Comparison of ENCODE assay signal across 7 mouse cellular contexts in the genomic region with DNA sequence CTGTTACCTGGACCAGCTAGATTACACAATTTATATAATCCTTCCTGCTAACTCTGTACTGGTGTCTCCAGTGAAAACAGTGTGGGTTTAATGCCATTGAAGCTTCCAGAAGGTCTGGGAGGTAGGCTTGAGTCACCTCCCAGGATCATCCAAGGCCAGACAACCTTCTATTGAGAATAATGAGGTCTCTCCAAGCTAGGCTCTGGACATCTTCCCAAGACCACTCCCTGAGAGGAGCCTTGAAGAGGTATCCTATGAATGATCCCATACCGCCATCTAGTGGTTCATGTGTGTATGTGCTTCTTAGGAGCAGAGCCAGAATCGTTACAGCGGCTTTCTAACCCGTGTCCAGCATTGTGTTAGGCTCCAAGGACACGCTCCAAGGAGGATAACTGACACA. TPM values are rescaled to one million over a fixed set of nuclear protein-coding genes. Genes with fewer than 3 reads are reported as not detected.
DNase-seq lines count a peak whose midpoint lies in the region; ATAC-seq and TF ChIP-seq lines count a peak whose summit lies in the region.

No protein-coding gene starts in this region.

- DNase-seq in adipocyte (ENCODE audit: low spot score): peak; percentile 88
- peak; percentile 51 to 79 for DNase-seq in cerebellum, postnatal 36 days
- peak; percentile 35 to 45 for DNase-seq in gastrocnemius, adult 8-10 months (ENCODE audit: low spot score in 2 of 2)
- DNase-seq in induced T-regulatory cell, adult 2 months (ENCODE audit: low read depth): peak; percentile 90
- DNase-seq in left cerebral cortex, adult 2 months (ENCODE audit: extremely low spot score in 1 of 2, low spot score in 2 of 2): peak; percentile 56 to 57
- DNase-seq in right cerebral cortex, adult 2 months (ENCODE audit: low spot score in 2 of 2): peak; percentile 77 to 79

- H3K4me3 ChIP-seq in left cerebral cortex, adult 2 months: no peak overlapping the region

- peak; percentile 95 for TF ChIP-seq CTCF in left cerebral cortex, adult 2 months (IDR thresholded peaks at IDR 0.05)

- peak; percentile 100 for ATAC-seq in megakaryocyte, adult 5-6 weeks (ENCODE audit: poor library complexity, severe bottlenecking)

- H3K27ac ChIP-seq in left cerebral cortex, adult 2 months: peak overlapping the region; percentile 47; the same call in 1 of the 2 replicates

- intact Hi-C loops in left cerebral cortex, adult 2 months (cut with DNase I): loop anchor here (1.0 to 10.0 kb wide), 4 partner anchors 105 to 320 kb away; partner anchors contain the start of gene Fndc5

RNA-seq across cellular contexts. Expression of gene Bsdc1, which starts 6.1 kb away (rescaled TPM):
- total RNA-seq in gastrocnemius, adult 8-10 months (2022): 10 to 100 TPM; 37.3 to 42.5 (median 41.0) TPM
- 10 to 100 TPM; 56.6 to 57.8 TPM for total RNA-seq in left cerebral cortex, adult 2 months (2021)
- total RNA-seq in megakaryocyte, adult 5-6 weeks (2015): 24.3 and 24.9 TPM in 2 replicates
- total RNA-seq in megakaryocyte, adult 5-6 weeks (2017): 28.5 and 35.8 TPM in 2 replicates

RNA-seq across cellular contexts. Expression of gene Zbtb8b, which starts 14.6 kb away (rescaled TPM):
- total RNA-seq in gastrocnemius, adult 8-10 months (2022): not detected
- total RNA-seq in left cerebral cortex, adult 2 months (2021): 1 to 10 TPM; 5.0 to 5.2 TPM
- not detected in 2 replicates for total RNA-seq in megakaryocyte, adult 5-6 weeks (2015)
- not detected in 2 replicates for total RNA-seq in megakaryocyte, adult 5-6 weeks (2017)

RNA-seq across cellular contexts. Expression of gene Tssk3, which starts 35.6 kb away (rescaled TPM):
- not detected for total RNA-seq in gastrocnemius, adult 8-10 months (2022)
- total RNA-seq in left cerebral cortex, adult 2 months (2021): not detected
- total RNA-seq in megakaryocyte, adult 5-6 weeks (2015): not detected in 2 replicates
- total RNA-seq in megakaryocyte, adult 5-6 weeks (2017): not detected in 2 replicates

RNA-seq across cellular contexts. Expression of gene Fam229a, which starts 35.7 kb away (rescaled TPM):
- not detected for total RNA-seq in gastrocnemius, adult 8-10 months (2022)
- under 1 TPM in 1 of 2 experiments, not detected in 1; 0.91 TPM for total RNA-seq in left cerebral cortex, adult 2 months (2021)
- total RNA-seq in megakaryocyte, adult 5-6 weeks (2015): not detected in 2 replicates
- not detected in 2 replicates for total RNA-seq in megakaryocyte, adult 5-6 weeks (2017)

RNA-seq across cellular contexts. Expression of gene Marcksl1, which starts 58.1 kb away (rescaled TPM):
- total RNA-seq in gastrocnemius, adult 8-10 months (2022): 1 to 10 TPM in 2 of 4 experiments, under 1 TPM in 2; 0.19 to 1.1 (median 0.78) TPM
- total RNA-seq in left cerebral cortex, adult 2 months (2021): 100 to 1,000 TPM in 1 of 2 experiments, 10 to 100 TPM in 1; 96.0 to 102 TPM
- 28.5 and 32.6 TPM in 2 replicates for total RNA-seq in megakaryocyte, adult 5-6 weeks (2015)
- 25.4 and 29.3 TPM in 2 replicates for total RNA-seq in megakaryocyte, adult 5-6 weeks (2017)

Comparison
In these comparisons a context has a peak if more than half of its experiments do, and no peak if none do; other contexts are left out.
1. DNase-seq: peak in every context shown above with its lines; median percentile 90 in induced T-regulatory cell, adult 2 months; 88 in adipocyte; 78 in right cerebral cortex, adult 2 months; 65 in cerebellum, postnatal 36 days; 56 in left cerebral cortex, adult 2 months; 40 in gastrocnemius, adult 8-10 months.
2. RNA of gene Zbtb8b, which starts 14.6 kb away (total RNA-seq): 5.0 to 5.2 TPM in left cerebral cortex, adult 2 months; not detected in gastrocnemius, adult 8-10 months and not detected in megakaryocyte, adult 5-6 weeks; every median in the first group is over 4 times any median in the second.